Mouse (Mus musculus): ENCODE data around the gene Tril. TPM values are rescaled to one million over a fixed set of nuclear protein-coding genes. Genes with fewer than 3 reads are reported as not detected.

Gene Tril
- total RNA-seq, 2 experiments from 2014 or later = 10.8 to 12.3 TPM

DNA sequence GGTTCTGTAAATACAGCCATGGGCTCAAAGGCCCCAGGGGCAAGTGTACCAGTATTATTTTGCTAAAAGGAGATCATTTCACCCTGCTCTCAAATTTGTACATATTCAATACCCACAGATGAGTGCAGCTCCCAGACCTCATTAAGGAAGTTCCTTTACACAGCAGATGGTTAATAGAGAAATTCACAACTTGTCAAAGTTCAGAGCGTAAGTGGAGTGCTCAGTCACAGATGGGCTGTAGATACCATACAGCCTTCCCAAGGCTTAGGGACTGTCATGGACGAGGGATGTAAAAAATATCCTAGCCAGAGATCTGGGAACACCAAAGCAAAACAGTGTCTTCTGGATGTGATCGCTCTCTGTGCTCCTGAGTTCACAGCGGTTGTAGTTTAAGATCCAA lies 52.4 kb downstream of the Tril start:
- intact Hi-C loops (cut with DNase I; ENCODE audit: low total_unique reads) = no loop called here
- no peak for DNase-seq

DNA sequence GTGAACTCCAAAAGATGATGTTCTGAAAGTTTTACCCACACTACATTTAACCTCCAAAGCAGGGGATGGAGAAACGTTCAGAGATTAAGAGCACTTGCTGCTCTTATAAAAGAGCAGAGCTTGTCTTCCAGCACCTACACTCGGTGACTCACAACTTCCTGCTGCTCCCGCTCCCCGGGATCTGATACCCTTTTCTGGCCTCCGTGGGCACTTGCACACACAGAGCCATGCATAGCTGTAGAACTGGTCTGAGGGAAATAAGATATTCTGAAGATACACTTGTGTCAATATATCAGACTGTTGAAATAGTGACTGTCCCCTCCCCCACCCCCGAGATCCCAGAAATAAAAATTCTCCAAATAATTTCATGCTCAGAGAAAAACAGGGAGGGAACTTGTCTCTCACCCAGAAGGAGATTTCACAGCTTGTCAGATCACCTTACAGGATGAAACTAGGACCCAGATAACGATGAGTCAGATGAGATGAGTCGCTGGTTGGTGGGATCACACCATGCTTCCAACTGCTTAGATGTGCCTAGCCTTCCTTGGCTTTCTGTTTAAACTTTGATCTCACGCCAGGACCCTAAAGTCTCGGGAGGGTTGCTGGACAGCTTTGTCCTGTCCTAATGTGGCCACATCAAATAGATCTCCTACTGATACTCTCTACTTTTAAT lies 54.3 kb downstream of the Tril start:
- no peak for DNase-seq
- intact Hi-C loops (cut with DNase I; ENCODE audit: low total_unique reads) = no loop called here

DNA sequence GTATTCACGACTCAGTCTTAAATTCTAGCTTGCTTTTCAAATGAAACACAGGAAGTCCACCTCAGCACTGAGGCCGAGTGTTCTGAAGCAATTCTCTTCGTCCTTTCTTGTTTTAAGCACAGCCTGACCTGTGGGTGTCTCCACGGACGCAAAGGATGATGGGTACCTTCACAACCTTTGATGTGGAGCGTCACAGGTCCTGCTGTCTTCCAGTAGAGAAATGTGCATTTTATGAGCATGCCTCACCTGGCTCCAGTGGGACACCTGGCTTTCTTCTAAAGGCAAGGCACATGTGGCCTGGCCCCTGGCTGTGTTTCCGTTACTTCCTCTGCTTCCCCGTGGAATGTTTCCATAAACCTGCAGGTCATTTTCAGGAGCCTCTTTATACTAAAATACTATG lies 54.9 kb downstream of the Tril start:
- no peak for DNase-seq
- intact Hi-C loops (cut with DNase I; ENCODE audit: low total_unique reads) = no loop called here

Other genes starting within 250 kb of the Tril start
- gene Cpvl, start 157.8 kb upstream of the Tril start, total RNA-seq (2021) = not detected
- 1 to 10 TPM; 3.8 to 5.2 TPM for gene Chn2, start 218.7 kb upstream of the Tril start, total RNA-seq (2021)

Data from gastrocnemius, postnatal 14 days (tissue).